Mouse (Mus musculus): ENCODE data around the gene 1700019N19Rik. TPM values are rescaled to one million over a fixed set of nuclear protein-coding genes. Genes with fewer than 3 reads are reported as not detected.

Gene 1700019N19Rik
- polyA plus RNA-seq, 1 experiment from 2014 or later, result not detected

DNA sequence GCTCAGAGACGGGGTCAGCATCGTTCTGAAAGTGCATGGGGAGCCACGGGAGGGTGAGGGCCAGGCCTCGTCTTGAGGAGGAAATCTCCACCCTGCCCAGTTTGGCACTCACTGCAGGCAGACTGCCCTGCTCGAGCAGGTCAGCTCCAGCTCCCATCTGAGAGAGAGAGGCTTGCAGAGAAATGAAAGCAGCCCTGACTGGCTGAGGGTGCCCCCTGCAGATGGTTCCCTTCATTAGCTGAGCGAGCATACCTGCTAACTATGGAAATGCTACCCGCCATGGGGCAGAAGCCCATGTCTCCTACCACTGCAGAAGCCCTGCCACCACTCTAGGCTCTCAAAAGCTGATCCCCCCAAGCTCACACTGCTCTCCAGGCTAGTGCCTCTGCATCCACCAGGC, 33.4 kb upstream of the 1700019N19Rik start:
- H3K4me1 ChIP-seq, result no peaks in the 10 kb centered on the region
- 67% methylated on average over 7 of the region's 7 CpGs for WGBS
- no peaks in the 10 kb centered on the region for H3K9me3 ChIP-seq (replicated peaks)
- no peak overlapping the region for H3K9ac ChIP-seq
- no peak overlapping the region for H3K4me3 ChIP-seq (replicated peaks)
- H3K36me3 ChIP-seq, result no peaks in the 10 kb centered on the region
- H3K27me3 ChIP-seq, result no peaks in the 10 kb centered on the region
- no peak for ATAC-seq (ENCODE audit: insufficient number of reproducible peaks, low FRiP score, low TSS enrichment, low read depth)
- no peak overlapping the region for H3K4me2 ChIP-seq (replicated peaks)
- H3K27ac ChIP-seq (replicated peaks), result no peak overlapping the region

DNA sequence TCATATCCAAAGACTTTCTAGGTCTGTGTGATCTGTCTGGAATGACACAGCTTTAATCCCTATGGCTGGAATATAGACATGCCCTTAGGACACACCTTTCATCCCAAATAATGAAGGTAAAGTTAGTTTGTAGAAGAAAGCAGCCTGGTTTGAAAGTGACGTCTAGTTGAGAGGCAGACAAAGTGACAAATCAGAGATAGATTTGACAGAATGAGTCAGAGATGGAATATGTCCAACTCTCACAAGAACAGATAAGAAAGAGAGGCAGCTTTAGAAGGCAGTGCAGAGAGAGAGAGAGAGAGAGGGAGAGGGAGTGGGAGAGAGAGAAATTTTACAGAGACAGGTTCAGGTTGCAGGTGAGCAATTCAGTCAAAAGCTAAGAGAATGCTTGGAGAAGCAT, 30.1 kb upstream of the 1700019N19Rik start:
- Histone ChIP-seq H3K9ac (no peak overlapping the region), H3K27ac (replicated peaks) (no peak overlapping the region), H3K27me3 (no peaks in the 10 kb centered on the region), H3K9me3 (replicated peaks) (no peaks in the 10 kb centered on the region), H3K4me1 (no peaks in the 10 kb centered on the region), H3K4me3 (replicated peaks) (no peak overlapping the region), H3K36me3 (no peaks in the 10 kb centered on the region), H3K4me2 (replicated peaks) (no peak overlapping the region)
- WGBS, result 59% methylated on average over 1 of the region's 1 CpGs
- no peak for ATAC-seq (ENCODE audit: insufficient number of reproducible peaks, low FRiP score, low TSS enrichment, low read depth)

DNA sequence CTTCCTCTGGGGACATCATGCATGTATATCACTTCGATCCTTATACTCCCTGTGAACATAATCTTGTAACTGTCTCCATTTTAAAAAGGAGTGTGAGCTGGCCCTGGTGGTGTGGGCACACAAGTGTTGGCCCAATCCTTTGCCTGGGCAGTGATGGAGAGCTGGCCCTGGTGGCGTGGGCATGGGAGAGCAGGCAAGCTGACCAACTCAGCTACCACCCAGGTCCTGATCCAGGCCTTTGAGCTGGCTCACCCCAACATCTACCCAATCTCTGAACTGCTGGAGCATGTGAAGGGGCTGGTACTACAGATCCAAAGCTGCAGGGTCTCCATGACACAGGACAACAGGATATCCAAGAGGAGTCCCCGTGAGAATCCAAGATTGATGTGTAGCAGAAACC, 29.0 kb upstream of the 1700019N19Rik start:
- Histone ChIP-seq H3K4me3 (replicated peaks) (no peak overlapping the region), H3K27me3 (no peaks in the 10 kb centered on the region), H3K4me2 (replicated peaks) (no peak overlapping the region), H3K36me3 (no peaks in the 10 kb centered on the region), H3K9ac (no peak overlapping the region), H3K4me1 (no peaks in the 10 kb centered on the region), H3K27ac (replicated peaks) (no peak overlapping the region), H3K9me3 (replicated peaks) (no peaks in the 10 kb centered on the region)
- 89% methylated on average over 3 of the region's 3 CpGs for WGBS
- ATAC-seq (ENCODE audit: insufficient number of reproducible peaks, low FRiP score, low TSS enrichment, low read depth), result no peak

DNA sequence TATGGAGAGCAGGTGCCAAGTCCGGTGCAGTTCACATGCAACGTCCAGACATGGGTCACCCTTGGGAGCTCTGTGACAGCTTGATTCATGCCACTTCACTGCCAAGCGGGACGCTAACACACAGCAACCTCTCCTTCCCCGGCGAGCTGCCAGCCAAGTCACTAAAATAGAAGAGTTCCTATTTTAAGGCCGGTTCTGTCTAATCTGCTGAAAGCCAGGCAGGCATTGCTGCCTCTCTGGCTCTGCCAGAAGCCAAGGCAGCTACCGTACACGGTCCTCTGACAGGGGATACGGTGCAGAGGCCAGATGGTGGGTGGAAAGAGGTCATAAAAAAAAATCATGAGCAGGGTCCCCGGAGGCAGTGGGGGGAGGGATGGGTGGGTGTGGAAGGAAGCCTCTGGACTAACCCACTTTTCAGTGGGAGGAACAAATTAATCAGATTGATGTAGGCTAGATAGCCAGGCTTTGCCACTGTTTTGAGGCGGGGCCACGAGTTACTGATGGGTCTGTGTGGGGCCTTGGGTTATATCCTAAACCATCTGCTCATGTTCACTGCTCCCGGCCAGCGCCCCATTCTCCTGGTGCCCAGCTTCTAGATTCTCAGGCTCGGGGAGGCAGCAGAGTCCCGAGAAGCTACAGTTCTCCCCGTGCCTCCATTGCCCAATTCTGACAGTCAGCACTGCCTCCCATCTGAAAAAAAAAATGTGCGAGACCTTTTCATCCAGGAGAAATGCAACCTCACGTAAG, 28.4 kb upstream of the 1700019N19Rik start:
- WGBS, result 71% methylated on average over 20 of the region's 20 CpGs
- H3K4me3 ChIP-seq (replicated peaks), result no peak overlapping the region
- no peak for ATAC-seq (ENCODE audit: insufficient number of reproducible peaks, low FRiP score, low TSS enrichment, low read depth)
- H3K9me3 ChIP-seq (replicated peaks), result no peaks in the 10 kb centered on the region
- no peak overlapping the region for H3K27ac ChIP-seq (replicated peaks)
- no peaks in the 10 kb centered on the region for H3K36me3 ChIP-seq
- no peaks in the 10 kb centered on the region for H3K27me3 ChIP-seq
- no peak overlapping the region for H3K4me2 ChIP-seq (replicated peaks)
- no peak overlapping the region for H3K9ac ChIP-seq
- H3K4me1 ChIP-seq, result no peaks in the 10 kb centered on the region

DNA sequence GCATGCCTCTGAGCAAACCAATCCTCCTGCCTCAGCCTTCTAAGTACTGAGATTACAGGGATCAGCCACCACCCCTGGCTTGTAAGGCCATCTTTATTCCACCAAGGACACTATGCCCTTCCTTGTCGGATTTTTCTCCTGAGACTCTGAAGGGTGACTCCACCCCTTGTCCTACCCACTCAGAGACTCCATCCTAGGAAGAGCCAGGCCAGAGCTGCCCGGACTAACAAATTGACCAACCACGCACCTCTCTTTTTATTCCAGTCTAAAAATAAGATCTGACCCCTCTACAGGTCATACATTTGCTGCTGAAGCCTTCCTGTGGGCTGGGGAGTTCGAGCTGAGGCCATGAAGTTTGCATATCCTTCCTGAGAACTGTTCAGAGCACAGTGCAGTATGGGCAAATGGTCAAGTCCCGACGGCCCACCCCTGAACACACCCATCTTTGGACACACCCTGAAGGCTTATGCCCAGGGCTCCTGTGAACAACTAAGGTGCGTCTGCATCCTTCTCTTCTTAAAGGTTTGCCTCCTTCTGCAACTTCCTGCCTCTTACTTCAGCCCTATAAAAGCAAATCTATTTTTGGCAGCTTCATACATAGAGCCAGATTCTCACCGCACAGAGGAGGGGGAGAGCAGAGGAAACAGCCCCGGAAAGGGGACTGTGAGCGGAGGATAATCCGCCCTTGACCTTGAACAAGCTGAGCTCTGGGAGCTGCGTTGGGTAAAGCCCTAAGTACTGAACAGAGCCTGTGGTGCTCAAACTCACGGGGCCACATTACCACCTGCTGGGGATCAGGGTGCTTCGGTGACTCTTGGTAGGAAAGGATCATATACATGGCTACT, 24.5 kb upstream of the 1700019N19Rik start:
- Histone ChIP-seq H3K4me3 (replicated peaks) (no peak overlapping the region), H3K27ac (replicated peaks) (no peak overlapping the region), H3K27me3 (no peaks in the 10 kb centered on the region), H3K4me2 (replicated peaks) (no peak overlapping the region), H3K9ac (no peak overlapping the region), H3K4me1 (no peaks in the 10 kb centered on the region), H3K36me3 (no peaks in the 10 kb centered on the region), H3K9me3 (replicated peaks) (no peaks in the 10 kb centered on the region)
- 77% methylated on average over 14 of the region's 14 CpGs for WGBS
- no peak for ATAC-seq (ENCODE audit: insufficient number of reproducible peaks, low FRiP score, low TSS enrichment, low read depth)

DNA sequence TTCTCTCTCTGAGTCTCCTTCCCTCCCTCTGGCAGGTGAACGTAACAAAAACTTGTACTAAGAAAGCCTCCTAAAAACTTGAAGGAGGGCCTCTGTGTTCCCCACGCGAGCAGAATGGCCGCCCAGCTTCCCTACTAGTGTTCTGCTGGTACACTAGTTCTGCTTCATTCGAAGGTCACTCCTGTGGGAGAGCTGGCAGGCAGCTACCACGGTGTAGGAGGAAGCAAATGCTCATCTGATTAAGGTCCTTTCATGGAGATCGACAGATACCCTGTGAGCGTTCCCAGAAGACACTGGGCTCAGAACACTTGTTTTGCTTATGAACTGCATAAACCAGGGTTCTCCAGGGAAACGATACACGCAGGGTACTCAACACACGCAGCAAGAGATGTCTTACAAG, 23.1 kb upstream of the 1700019N19Rik start:
- H3K4me2 ChIP-seq (replicated peaks), result no peak overlapping the region
- H3K27ac ChIP-seq (replicated peaks), result no peak overlapping the region
- H3K36me3 ChIP-seq, result no peaks in the 10 kb centered on the region
- no peak overlapping the region for H3K4me3 ChIP-seq (replicated peaks)
- H3K27me3 ChIP-seq, result no peaks in the 10 kb centered on the region
- H3K9ac ChIP-seq, result no peak overlapping the region
- H3K4me1 ChIP-seq, result no peaks in the 10 kb centered on the region
- no peak for ATAC-seq (ENCODE audit: insufficient number of reproducible peaks, low FRiP score, low TSS enrichment, low read depth)
- 78% methylated on average over 11 of the region's 11 CpGs for WGBS
- no peaks in the 10 kb centered on the region for H3K9me3 ChIP-seq (replicated peaks)

DNA sequence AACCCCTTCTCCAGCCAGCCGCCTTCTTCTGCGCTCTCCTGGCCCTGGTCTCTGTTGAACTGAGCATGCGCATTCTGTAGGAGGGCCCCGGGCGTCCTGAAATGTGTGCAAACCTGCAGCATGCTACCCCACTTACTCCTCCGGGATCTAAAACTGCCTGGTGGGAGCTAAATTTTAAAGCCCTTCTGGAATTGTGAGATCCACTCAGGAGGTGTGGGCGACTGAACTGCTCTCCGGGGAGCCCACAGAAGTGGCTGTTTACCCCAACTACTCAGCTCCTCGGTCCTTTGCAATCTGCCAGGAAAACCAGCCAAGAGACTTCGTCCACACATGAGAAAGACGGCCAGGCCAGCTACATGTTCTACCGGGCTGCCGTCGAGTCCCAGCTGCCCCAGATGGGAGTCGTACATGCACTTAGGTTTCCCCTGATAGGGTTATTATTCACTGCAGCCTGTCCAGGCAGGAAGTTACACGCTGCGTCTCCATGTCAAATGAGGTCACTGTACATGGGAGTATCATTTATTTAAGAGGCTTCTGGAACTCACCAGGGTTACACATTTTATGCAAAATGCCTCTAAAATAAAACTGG, 22.3 kb upstream of the 1700019N19Rik start:
- 67% methylated on average over 17 of the region's 17 CpGs for WGBS
- H3K27ac ChIP-seq (replicated peaks), result no peak overlapping the region
- H3K9me3 ChIP-seq (replicated peaks), result no peaks in the 10 kb centered on the region
- no peak overlapping the region for H3K9ac ChIP-seq
- H3K4me3 ChIP-seq (replicated peaks), result no peak overlapping the region
- H3K36me3 ChIP-seq, result no peaks in the 10 kb centered on the region
- H3K27me3 ChIP-seq, result no peaks in the 10 kb centered on the region
- no peak for ATAC-seq (ENCODE audit: insufficient number of reproducible peaks, low FRiP score, low TSS enrichment, low read depth)
- H3K4me1 ChIP-seq, result no peaks in the 10 kb centered on the region
- no peak overlapping the region for H3K4me2 ChIP-seq (replicated peaks)

DNA sequence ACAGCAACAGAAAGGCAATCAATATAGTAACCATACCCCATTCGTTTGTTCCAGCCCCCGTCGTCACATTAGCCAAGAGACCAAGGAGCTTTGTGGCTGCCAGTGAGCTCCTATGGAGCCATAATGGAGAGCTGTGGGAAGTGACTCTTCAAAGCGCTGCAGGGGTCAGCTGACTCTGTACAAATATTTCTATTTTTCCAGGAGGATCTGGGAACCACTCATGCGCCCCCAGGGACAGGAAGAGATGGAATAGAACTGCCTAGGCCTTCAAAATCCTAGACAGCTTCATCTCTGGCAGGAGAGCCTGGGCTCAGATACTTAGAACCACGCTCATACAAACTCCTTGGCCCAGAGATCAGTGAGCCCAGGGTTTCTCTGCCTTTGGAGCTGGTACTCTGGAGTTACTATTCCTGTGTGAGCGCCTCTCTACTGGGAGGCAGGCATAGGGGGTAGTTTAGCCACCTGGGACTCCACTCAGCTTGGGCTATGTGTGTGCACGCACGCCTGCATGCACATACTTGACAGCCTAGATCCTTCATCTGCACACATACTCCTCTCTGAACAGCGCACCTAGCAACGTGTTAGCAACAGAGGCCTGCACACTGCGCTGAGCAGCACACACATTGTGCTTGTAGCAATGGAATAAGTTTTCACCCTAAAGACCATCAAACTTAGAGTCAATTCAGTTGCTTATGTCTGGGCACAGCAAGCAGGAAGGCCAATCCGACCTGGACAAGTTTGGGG, 21.1 kb upstream of the 1700019N19Rik start:
- no peaks in the 10 kb centered on the region for H3K9me3 ChIP-seq (replicated peaks)
- 83% methylated on average over 13 of the region's 13 CpGs for WGBS
- H3K4me1 ChIP-seq, result no peaks in the 10 kb centered on the region
- H3K27ac ChIP-seq (replicated peaks), result no peak overlapping the region
- no peaks in the 10 kb centered on the region for H3K27me3 ChIP-seq
- H3K4me2 ChIP-seq (replicated peaks), result no peak overlapping the region
- ATAC-seq (ENCODE audit: insufficient number of reproducible peaks, low FRiP score, low TSS enrichment, low read depth), result no peak
- H3K36me3 ChIP-seq, result no peaks in the 10 kb centered on the region
- H3K9ac ChIP-seq, result no peak overlapping the region
- H3K4me3 ChIP-seq (replicated peaks), result no peak overlapping the region

DNA sequence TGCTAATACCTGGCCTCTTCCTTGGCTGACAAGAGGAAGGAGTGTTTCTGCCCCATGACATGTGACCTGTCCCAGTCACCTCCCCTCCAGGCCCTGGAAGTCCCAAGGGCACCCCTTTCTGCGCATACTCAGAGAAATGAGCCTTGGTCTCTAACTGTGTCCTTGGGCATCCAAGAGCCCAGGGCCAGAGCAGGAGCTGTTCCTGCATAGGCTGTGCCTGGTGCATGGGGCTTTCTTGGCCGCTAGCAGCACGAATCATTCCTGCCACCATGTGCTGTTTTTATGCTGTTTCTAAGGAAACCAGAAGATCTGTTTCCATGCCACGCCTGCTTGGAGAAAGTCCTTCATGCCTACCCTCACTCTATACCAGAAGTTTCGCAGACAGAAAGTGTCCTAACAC, 16.3 kb upstream of the 1700019N19Rik start:
- Histone ChIP-seq H3K4me1 (no peaks in the 10 kb centered on the region), H3K9ac (no peak overlapping the region), H3K4me2 (replicated peaks) (no peak overlapping the region), H3K4me3 (replicated peaks) (no peak overlapping the region), H3K9me3 (replicated peaks) (no peaks in the 10 kb centered on the region), H3K36me3 (no peaks in the 10 kb centered on the region), H3K27ac (replicated peaks) (no peak overlapping the region), H3K27me3 (no peaks in the 10 kb centered on the region)
- ATAC-seq (ENCODE audit: insufficient number of reproducible peaks, low FRiP score, low TSS enrichment, low read depth), result no peak
- 73% methylated on average over 5 of the region's 5 CpGs for WGBS

DNA sequence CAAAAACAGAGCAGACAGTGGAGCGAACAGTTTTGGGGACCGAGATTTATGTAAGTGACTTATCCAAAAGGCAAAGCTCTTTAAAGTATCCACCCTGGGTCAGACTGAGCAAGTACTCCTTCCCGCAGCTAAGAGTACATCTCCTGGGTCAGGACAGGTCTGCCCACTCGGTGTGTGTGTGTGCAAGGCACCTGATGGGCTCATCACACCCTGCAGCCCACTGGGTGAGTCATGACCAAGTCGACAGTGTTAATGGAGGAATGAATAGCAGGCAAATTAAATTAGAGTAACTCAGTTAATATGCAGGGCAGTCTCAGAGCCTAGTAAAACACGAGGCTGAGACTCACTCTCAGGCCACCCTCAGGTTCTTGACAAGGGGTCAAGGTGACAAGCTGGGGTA, 14.6 kb upstream of the 1700019N19Rik start:
- no peak overlapping the region for H3K27ac ChIP-seq (replicated peaks)
- H3K4me1 ChIP-seq, result no peaks in the 10 kb centered on the region
- no peaks in the 10 kb centered on the region for H3K27me3 ChIP-seq
- ATAC-seq (ENCODE audit: insufficient number of reproducible peaks, low FRiP score, low TSS enrichment, low read depth), result no peak
- H3K9ac ChIP-seq, result no peak overlapping the region
- no peaks in the 10 kb centered on the region for H3K36me3 ChIP-seq
- WGBS, result 76% methylated on average over 6 of the region's 6 CpGs
- H3K4me3 ChIP-seq (replicated peaks), result no peak overlapping the region
- no peak overlapping the region for H3K4me2 ChIP-seq (replicated peaks)
- H3K9me3 ChIP-seq (replicated peaks), result no peaks in the 10 kb centered on the region

DNA sequence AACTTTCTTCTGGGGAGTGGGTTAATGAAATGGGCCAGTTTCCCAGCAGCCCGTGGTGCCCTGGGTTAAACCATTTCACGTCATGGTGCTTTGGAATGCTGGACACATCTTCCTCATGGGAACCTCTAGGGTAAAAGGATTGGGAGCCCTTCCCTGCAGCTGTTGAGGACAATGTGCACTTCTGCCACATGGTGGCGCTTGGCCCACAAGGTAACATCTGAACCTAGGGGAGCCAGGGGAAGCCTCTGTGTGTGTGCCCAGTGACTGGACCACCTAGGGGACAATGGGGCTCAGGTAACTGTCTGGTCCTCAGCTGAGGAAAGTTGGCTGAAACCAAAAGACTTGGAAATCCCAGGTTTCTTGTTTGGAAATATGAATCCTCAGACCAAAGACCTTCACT, 12.1 kb upstream of the 1700019N19Rik start:
- WGBS, result 4% methylated on average over 3 of the region's 3 CpGs
- Histone ChIP-seq H3K36me3 (no peaks in the 10 kb centered on the region), H3K4me3 (replicated peaks) (no peak overlapping the region), H3K27me3 (no peaks in the 10 kb centered on the region), H3K9me3 (replicated peaks) (no peaks in the 10 kb centered on the region), H3K4me1 (no peaks in the 10 kb centered on the region), H3K9ac (no peak overlapping the region), H3K4me2 (replicated peaks) (no peak overlapping the region), H3K27ac (replicated peaks) (no peak overlapping the region)
- no peak for ATAC-seq (ENCODE audit: insufficient number of reproducible peaks, low FRiP score, low TSS enrichment, low read depth)
